In genomic region chr9:107630576-107630975, GRCm38 (mm10) we compare ENCODE assay signal across 8 mouse cellular contexts. TPM values are rescaled to one million over a fixed set of nuclear protein-coding genes. Genes with fewer than 3 reads are reported as not detected.
DNase-seq lines count a peak whose midpoint lies in the region; ATAC-seq and TF ChIP-seq lines count a peak whose summit lies in the region.

No protein-coding gene starts in this region.

- H3K27ac ChIP-seq in kidney, embryonic 15.5 days, result peak overlapping the region; percentile 92
- H3K27ac ChIP-seq in kidney, adult 2 months (ENCODE audit: insufficient read depth, low read depth, low read length), result no peak overlapping the region
- peak overlapping the region; percentile 87 for H3K27ac ChIP-seq in embryonic facial prominence, embryonic 14.5 days (replicated peaks; ENCODE audit: low read depth, low read length)

- peaks cover 82% of the 10 kb centered on the region for H3K4me1 ChIP-seq in kidney, embryonic 15.5 days
- H3K4me1 ChIP-seq in kidney, adult 2 months (ENCODE audit: control insufficient read depth, insufficient read depth, low read length), result peaks cover 6% of the 10 kb centered on the region; the same call in 1 of the 2 replicates
- H3K4me1 ChIP-seq in G1E (ENCODE audit: insufficient read depth, low read depth, low read length), result peaks cover 90% of the 10 kb centered on the region
- H3K4me1 ChIP-seq in embryonic facial prominence, embryonic 14.5 days (ENCODE audit: control insufficient read depth, insufficient read depth, low read length), result peaks cover 60% of the 10 kb centered on the region

- TF ChIP-seq CTCF in kidney, adult 2 months (conservative IDR thresholded peaks at IDR 0.05; ENCODE audit: insufficient read depth, insufficient read length, low read depth, low read length), result no peak
- TF ChIP-seq CTCF in G1E (IDR thresholded peaks at IDR 0.05; ENCODE audit: low read depth, low read length), result no peak

- H3K79me2 ChIP-seq in myocyte (ENCODE audit: control insufficient read depth, insufficient read depth), result peaks cover 86% of the 10 kb centered on the region

- ATAC-seq in kidney, embryonic 15.5 days (replicated peaks; ENCODE audit: low FRiP score), result no peak
- no peak for ATAC-seq in G1E (ENCODE audit: extremely low read depth, insufficient number of reproducible peaks, low FRiP score, poor library complexity, severe bottlenecking)
- no peak for ATAC-seq in embryonic facial prominence, embryonic 14.5 days (ENCODE audit: low read depth)

- H3K9me3 ChIP-seq in kidney, embryonic 15.5 days (replicated peaks), result no peaks in the 10 kb centered on the region
- H3K9me3 ChIP-seq in G1E (replicated peaks), result no peaks in the 10 kb centered on the region
- H3K9me3 ChIP-seq in embryonic facial prominence, embryonic 14.5 days (ENCODE audit: control insufficient read depth, low read length), result no peaks in the 10 kb centered on the region

- no peak for TF ChIP-seq POLR2A in kidney, adult 2 months (IDR thresholded peaks at IDR 0.05; ENCODE audit: low read depth, low read length)
- no peak for TF ChIP-seq POLR2A in myocyte (IDR thresholded peaks at IDR 0.05; ENCODE audit: insufficient read length, low read depth)

- WGBS in kidney, embryonic 15.5 days, result 20% methylated on average over 4 of the region's 4 CpGs
- 27% methylated on average over 4 of the region's 4 CpGs for WGBS in kidney, adult 2 months
- WGBS in embryonic facial prominence, embryonic 14.5 days, result 13% methylated on average over 3 of the region's 4 CpGs

- peaks cover 13% of the 10 kb centered on the region; the same call in 1 of the 2 replicates for H3K36me3 ChIP-seq in kidney, embryonic 15.5 days
- no peaks in the 10 kb centered on the region for H3K36me3 ChIP-seq in kidney, adult 2 months (ENCODE audit: control insufficient read depth, insufficient read depth, low read length)
- peaks cover 78% of the 10 kb centered on the region for H3K36me3 ChIP-seq in G1E (replicated peaks)
- peaks cover 7% of the 10 kb centered on the region; the same call in 1 of the 2 replicates for H3K36me3 ChIP-seq in embryonic facial prominence, embryonic 14.5 days (ENCODE audit: control insufficient read depth, insufficient read depth, low read length)
- H3K36me3 ChIP-seq in myocyte (ENCODE audit: control insufficient read depth, insufficient read depth), result no peaks in the 10 kb centered on the region

- no peak overlapping the region for H3ac ChIP-seq in myocyte (ENCODE audit: control insufficient read depth, insufficient read length)

- no peak for DNase-seq in kidney, adult 2 months
- no peak for DNase-seq in G1E (ENCODE audit: low spot score)
- DNase-seq in embryonic facial prominence, embryonic 14.5 days (ENCODE audit: low spot score), result peak; percentile 83
- DNase-seq in kidney, postnatal 4 days, result peak; percentile 56 to 71
- no peak for DNase-seq in B cell, adult 2 months
- DNase-seq in c-Kit-positive CD71-positive TER-119-positive erythroid progenitor cells, embryonic 14.5 days (ENCODE audit: low spot score), result no peak

- H3K27me3 ChIP-seq in kidney, embryonic 15.5 days, result no peaks in the 10 kb centered on the region
- no peaks in the 10 kb centered on the region for H3K27me3 ChIP-seq in kidney, adult 2 months (replicated peaks; ENCODE audit: control insufficient read depth, insufficient read depth, low read length)
- H3K27me3 ChIP-seq in G1E (ENCODE audit: insufficient read depth, low read length) (no peaks in the 10 kb centered on the region), myocyte (ENCODE audit: control insufficient read depth, insufficient read depth, insufficient read length) (no peaks in the 10 kb centered on the region)
- no peaks in the 10 kb centered on the region for H3K27me3 ChIP-seq in embryonic facial prominence, embryonic 14.5 days (replicated peaks; ENCODE audit: control insufficient read depth, insufficient read depth, low read length)

- H3K9ac ChIP-seq in kidney, embryonic 15.5 days, result peak overlapping the region; percentile 97; the same call in 1 of the 2 replicates
- H3K9ac ChIP-seq in embryonic facial prominence, embryonic 14.5 days (ENCODE audit: low read depth, low read length), result peak overlapping the region; percentile 41

- peak overlapping the region; percentile 96 for H3K4me2 ChIP-seq in kidney, embryonic 15.5 days
- peak overlapping the region; percentile 47 for H3K4me2 ChIP-seq in embryonic facial prominence, embryonic 14.5 days (ENCODE audit: low read depth, low read length)
- peak overlapping the region; percentile 18 for H3K4me2 ChIP-seq in myocyte (ENCODE audit: low read depth)

- peak overlapping the region; percentile 6; the same call in 1 of the 2 replicates for H3K4me3 ChIP-seq in kidney, embryonic 15.5 days (replicated peaks)
- no peak overlapping the region for H3K4me3 ChIP-seq in kidney, adult 2 months (ENCODE audit: insufficient read depth, low read depth, low read length)
- H3K4me3 ChIP-seq in G1E (ENCODE audit: low read depth, low read length) (peak overlapping the region; percentile 47; the same call in 1 of the 2 replicates), myocyte (no peak overlapping the region)
- 0 out of 2 replicates have a peak overlapping the region, but pooled peaks have one; percentile 9 for H3K4me3 ChIP-seq in embryonic facial prominence, embryonic 14.5 days (ENCODE audit: low read depth, low read length)

TF ChIP-seq in myocyte, 11 proteins besides CTCF, POLR2A, EP300 and RAD21:
- no peak for TF ChIP-seq E2F4 (IDR thresholded peaks at IDR 0.05; ENCODE audit: insufficient read depth)
- no peak for TF ChIP-seq MYOG (IDR thresholded peaks at IDR 0.05; ENCODE audit: control insufficient read depth in 1 of 3, insufficient read depth in 1 of 3, insufficient read length in 2 of 3, low read depth in 2 of 3)
- no peak for TF ChIP-seq REST (IDR thresholded peaks at IDR 0.05; ENCODE audit: insufficient read depth, insufficient read length)
TF ChIP-seq in myocyte: peak in this region for 0.

RNA-seq across cellular contexts. Expression of gene Gnai2, which starts 4.6 kb away (rescaled TPM):
- polyA plus RNA-seq in kidney, embryonic 15.5 days (2015; fragmentation: Nextera tagmentation; extraction: Ambion mirVana), result 403 and 424 TPM in 2 replicates
- polyA plus RNA-seq in kidney, adult 2 months (2012; rRNA removed), result 356 and 366 TPM in 2 replicates
- 337 and 375 TPM in 2 replicates for total RNA-seq in G1E (2014; fragmentation: Nextera tagmentation)
- total RNA-seq in G1E (2017), result 232 TPM in 2 replicates
- polyA plus RNA-seq in G1E (2012), result 657 and 787 TPM in 2 replicates
- polyA plus RNA-seq in embryonic facial prominence, embryonic 14.5 days (2014; fragmentation: Nextera tagmentation; extraction: Ambion mirVana), result 380 and 416 TPM in 2 replicates
- 499 TPM for polyA plus RNA-seq in myocyte (2012; fragmentation: generic; extraction: Trizol)

RNA-seq across cellular contexts. Expression of gene Sema3b, which starts 21.5 kb away (rescaled TPM):
- polyA plus RNA-seq in kidney, embryonic 15.5 days (2015; fragmentation: Nextera tagmentation; extraction: Ambion mirVana), result 21.1 and 22.5 TPM in 2 replicates
- polyA plus RNA-seq in kidney, adult 2 months (2012; rRNA removed), result 63.3 and 78.8 TPM in 2 replicates
- total RNA-seq in G1E (2014; fragmentation: Nextera tagmentation) (not detected in 2 replicates), G1E (2017) (0.27 TPM in 1 of 2 replicates, not detected in the other)
- polyA plus RNA-seq in G1E (2012) (not detected in 2 replicates), myocyte (2012; fragmentation: generic; extraction: Trizol) (59.9 TPM)
- polyA plus RNA-seq in embryonic facial prominence, embryonic 14.5 days (2014; fragmentation: Nextera tagmentation; extraction: Ambion mirVana), result 18.0 and 18.2 TPM in 2 replicates

RNA-seq across cellular contexts. Expression of gene Slc38a3, which starts 38.8 kb away (rescaled TPM):
- 7.1 and 8.1 TPM in 2 replicates for polyA plus RNA-seq in kidney, embryonic 15.5 days (2015; fragmentation: Nextera tagmentation; extraction: Ambion mirVana)
- 77.9 and 139 TPM in 2 replicates for polyA plus RNA-seq in kidney, adult 2 months (2012; rRNA removed)
- total RNA-seq in G1E (2014; fragmentation: Nextera tagmentation), result not detected in 2 replicates
- 0.11 and 0.12 TPM in 2 replicates for total RNA-seq in G1E (2017)
- polyA plus RNA-seq in G1E (2012), result not detected in 2 replicates
- 7.0 and 7.8 TPM in 2 replicates for polyA plus RNA-seq in embryonic facial prominence, embryonic 14.5 days (2014; fragmentation: Nextera tagmentation; extraction: Ambion mirVana)
- 0.06 TPM for polyA plus RNA-seq in myocyte (2012; fragmentation: generic; extraction: Trizol)

RNA-seq across cellular contexts. Expression of gene Ifrd2, which starts 43.1 kb away (rescaled TPM):
- polyA plus RNA-seq in kidney, embryonic 15.5 days (2015; fragmentation: Nextera tagmentation; extraction: Ambion mirVana), result 47.8 and 55.8 TPM in 2 replicates
- polyA plus RNA-seq in kidney, adult 2 months (2012; rRNA removed), result 50.5 and 57.8 TPM in 2 replicates
- total RNA-seq in G1E (2014; fragmentation: Nextera tagmentation) (178 and 183 TPM in 2 replicates), G1E (2017) (76.0 and 76.7 TPM in 2 replicates)
- polyA plus RNA-seq in G1E (2012) (153 and 156 TPM in 2 replicates), myocyte (2012; fragmentation: generic; extraction: Trizol) (29.4 TPM)
- 46.7 and 52.3 TPM in 2 replicates for polyA plus RNA-seq in embryonic facial prominence, embryonic 14.5 days (2014; fragmentation: Nextera tagmentation; extraction: Ambion mirVana)

RNA-seq across cellular contexts. Expression of gene Gnat1, which starts 48.9 kb away (rescaled TPM):
- polyA plus RNA-seq in kidney, embryonic 15.5 days (2015; fragmentation: Nextera tagmentation; extraction: Ambion mirVana), result 3.9 and 4.6 TPM in 2 replicates
- 0.09 and 0.22 TPM in 2 replicates for polyA plus RNA-seq in kidney, adult 2 months (2012; rRNA removed)
- total RNA-seq in G1E (2014; fragmentation: Nextera tagmentation) (not detected in 2 replicates), G1E (2017) (0.05 TPM in 1 of 2 replicates, not detected in the other)
- polyA plus RNA-seq in G1E (2012) (not detected in 2 replicates), myocyte (2012; fragmentation: generic; extraction: Trizol) (not detected)
- 0.79 and 1.5 TPM in 2 replicates for polyA plus RNA-seq in embryonic facial prominence, embryonic 14.5 days (2014; fragmentation: Nextera tagmentation; extraction: Ambion mirVana)

Comparison
In these comparisons a context has a peak if more than half of its experiments do, and no peak if none do; other contexts are left out.
1. H3K4me3 ChIP-seq: peak in kidney, embryonic 15.5 days (single experiment), G1E (single experiment) and embryonic facial prominence, embryonic 14.5 days (single experiment); none in kidney, adult 2 months (single experiment) and myocyte (single experiment).
2. DNase-seq: peak in embryonic facial prominence, embryonic 14.5 days (single experiment) and kidney, postnatal 4 days (2 of 2); none in kidney, adult 2 months (single experiment), G1E (single experiment), B cell, adult 2 months (0 of 2) and c-Kit-positive CD71-positive TER-119-positive erythroid progenitor cells, embryonic 14.5 days (single experiment).
3. H3K4me2 ChIP-seq: peak in every context shown above with its lines; median percentile 96 in kidney, embryonic 15.5 days; 47 in embryonic facial prominence, embryonic 14.5 days; 18 in myocyte.
4. RNA of gene Sema3b, which starts 21.5 kb away (polyA plus RNA-seq): 63.3 to 78.8 TPM in kidney, adult 2 months, 59.9 TPM in myocyte (single experiment), 21.1 to 22.5 TPM in kidney, embryonic 15.5 days and 18.0 to 18.2 TPM in embryonic facial prominence, embryonic 14.5 days; not detected in G1E; every median in the first group is over 10 times any median in the second.